Mouse (Mus musculus): ENCODE measurements around the gene Lrrc75a. TPM values are rescaled to one million over a fixed set of nuclear protein-coding genes. Genes with fewer than 3 reads are reported as not detected.
"Not testable (repeated sequence)": the region's sequence is repeated elsewhere in the genome, so short reads cannot be mapped to it uniquely, and the experiment has no call there.

Gene Lrrc75a
- 1 to 10 TPM; 3.2 to 3.5 TPM for total RNA-seq (2021)
- long read RNA-seq, experiment 1, transcript Lrrc75a-201 (4 exons, 1,984 nt) = major isoform, 7 of 8 reads
- long read RNA-seq, experiment 1, partial matches to known transcripts = 0 of 8 reads
- long read RNA-seq, experiment 1, other reads (novel, unspliced or antisense) = 1 of 8 reads
- long read RNA-seq, experiment 2, transcript Lrrc75a-201 (4 exons, 1,984 nt) = major isoform, 5 of 5 reads
- long read RNA-seq, experiment 2, partial matches to known transcripts = 0 of 5 reads
- long read RNA-seq, experiment 2, other reads (novel, unspliced or antisense) = 0 of 5 reads

- DNase-seq (ENCODE audit: low spot score) = no peak
Measured at GRCm38 (mm10) chr11:62647661-62648590, at the start of gene Lrrc75a. TSS of gene Lrrc75a (minus strand) at chr11:62648523.

DNA sequence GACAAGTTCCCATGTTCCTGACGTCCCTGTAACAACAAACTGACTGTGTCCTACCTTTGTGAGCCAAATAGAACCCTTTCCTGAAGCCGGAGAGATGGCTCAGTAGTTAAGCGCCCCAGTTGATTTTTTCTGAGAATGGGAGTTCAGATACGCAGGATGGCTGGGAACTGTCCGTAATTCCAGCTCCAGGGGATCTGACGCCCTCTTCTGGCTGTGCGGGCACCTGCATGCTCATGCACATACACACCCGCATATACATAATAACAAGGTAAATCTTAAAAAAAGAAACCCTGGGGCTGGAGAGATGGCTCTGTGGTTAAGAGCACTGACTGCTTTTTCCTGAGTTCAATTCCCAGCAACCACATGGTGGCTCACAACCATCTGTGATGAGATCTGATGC, 46.8 kb upstream of the Lrrc75a start:
- DNase-seq (ENCODE audit: low spot score) = no peak

DNA sequence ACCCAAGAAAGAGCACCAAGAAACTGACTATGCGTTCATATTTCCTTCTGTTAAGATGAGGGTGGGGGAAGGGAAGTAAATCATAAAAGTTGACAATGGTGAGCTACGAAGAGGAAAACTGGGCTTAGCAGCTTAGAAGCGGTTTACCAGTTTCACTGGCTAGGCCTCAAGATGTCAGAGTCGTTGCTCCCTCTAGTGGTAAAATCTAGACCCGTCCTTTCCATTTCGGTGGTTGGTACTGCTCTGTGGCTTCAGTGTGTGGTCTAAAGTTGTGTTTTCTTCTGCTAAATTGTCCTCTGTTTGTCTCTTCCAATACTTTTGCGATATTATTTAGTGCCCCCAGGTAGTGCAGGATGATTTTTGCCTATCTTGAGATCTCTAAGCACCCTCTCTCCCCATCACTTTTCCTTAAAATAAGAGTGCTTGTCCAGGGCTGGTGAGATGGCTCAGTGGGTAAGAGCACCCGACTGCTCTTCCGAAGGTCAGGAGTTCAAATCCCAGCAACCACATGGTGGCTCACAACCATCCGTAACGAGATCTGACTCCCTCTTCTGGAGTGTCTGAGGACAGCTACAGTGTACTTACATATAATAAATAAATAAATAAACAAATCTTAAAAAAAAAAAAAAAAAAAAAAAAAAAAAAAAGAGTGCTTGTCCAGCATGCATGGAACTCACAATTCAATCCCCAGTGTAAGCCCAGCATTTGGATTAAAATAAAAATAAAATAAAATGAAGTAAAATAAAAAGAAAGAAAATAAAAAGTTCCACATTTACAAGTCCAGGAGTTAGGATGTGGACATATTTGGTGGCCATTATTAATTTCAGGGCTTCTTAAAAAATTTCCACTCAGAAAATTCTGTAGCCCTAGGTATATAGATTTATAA, 45.2 kb upstream of the Lrrc75a start:
- DNase-seq (ENCODE audit: low spot score) = peak; percentile 8

DNA sequence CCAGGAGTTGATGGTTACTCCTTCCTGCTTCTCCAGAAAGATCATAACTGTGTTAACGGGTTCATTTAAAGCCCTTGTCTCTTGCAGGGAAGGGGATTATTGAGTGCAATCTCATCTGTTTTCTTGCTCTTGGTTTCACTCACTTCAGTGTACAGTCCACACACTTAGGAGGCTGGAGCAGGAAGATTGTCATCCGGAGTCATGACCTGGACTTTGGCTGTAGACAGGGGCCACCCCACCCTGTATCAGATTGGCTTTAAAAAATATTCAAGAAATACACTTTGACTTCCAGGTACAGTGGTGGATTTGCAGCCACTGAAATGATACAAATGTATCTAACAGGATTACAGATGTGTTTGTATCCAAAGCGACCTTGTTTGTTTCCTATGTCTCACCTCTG, 43.3 kb upstream of the Lrrc75a start:
- no peak for DNase-seq (ENCODE audit: low spot score)

GRCm38 (mm10) chr11:62679954-62680353, 31.6 kb upstream of the Lrrc75a start:
- no peak for DNase-seq (ENCODE audit: low spot score)

- DNase-seq (ENCODE audit: low spot score) = no peak
Measured at GRCm38 (mm10) chr11:62678778-62679354, 30.5 kb upstream of the Lrrc75a start.

DNA sequence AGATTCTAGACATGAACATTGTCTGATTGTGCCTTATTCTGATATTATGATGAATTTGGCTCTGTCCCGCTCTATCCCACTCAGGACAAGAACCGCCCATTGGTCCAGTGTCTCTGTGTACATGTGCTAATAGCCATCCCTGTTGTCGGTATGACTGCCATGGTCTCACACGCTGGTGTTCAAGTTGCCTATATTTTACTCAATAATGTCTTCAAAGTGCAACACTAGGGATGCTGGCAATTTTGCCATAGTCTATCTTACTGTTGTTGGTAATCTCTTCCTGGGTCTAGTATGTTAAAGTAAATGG, 27.9 kb upstream of the Lrrc75a start:
- DNase-seq (ENCODE audit: low spot score) = no peak

- peak; percentile 79 for DNase-seq (ENCODE audit: low spot score)
Measured at GRCm38 (mm10) chr11:62675480-62676289, 27.4 kb upstream of the Lrrc75a start.

GRCm38 (mm10) chr11:62670006-62670405, 21.7 kb upstream of the Lrrc75a start:
- DNase-seq (ENCODE audit: low spot score) = no peak

DNA sequence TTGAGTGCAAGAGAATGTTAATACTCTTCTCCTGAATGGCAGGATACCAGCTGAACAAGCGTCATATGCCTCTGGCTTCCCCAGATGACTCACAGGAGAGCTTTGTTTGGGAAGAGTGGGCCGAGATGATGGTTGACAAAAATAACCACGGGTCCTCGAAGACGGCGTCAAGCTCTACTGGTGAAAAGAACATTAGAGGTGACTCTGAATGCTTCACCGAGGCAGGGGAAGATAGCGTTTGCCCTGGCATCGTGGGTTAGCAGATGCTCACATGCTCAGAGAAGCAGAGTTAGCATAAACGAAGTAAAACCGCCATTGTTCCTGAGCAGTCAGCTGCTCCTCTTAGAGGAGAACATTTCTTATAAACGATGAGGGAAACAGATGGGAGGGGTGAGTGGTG, 21.1 kb upstream of the Lrrc75a start:
- no peak for DNase-seq (ENCODE audit: low spot score)

GRCm38 (mm10) chr11:62668986-62669385, 20.7 kb upstream of the Lrrc75a start:
- DNase-seq (ENCODE audit: low spot score) = no peak

- DNase-seq (ENCODE audit: low spot score) = no peak
Measured at GRCm38 (mm10) chr11:62664250-62664649, 15.9 kb upstream of the Lrrc75a start.

GRCm38 (mm10) chr11:62660885-62661284, 12.6 kb upstream of the Lrrc75a start:
- no peak for DNase-seq (ENCODE audit: low spot score)

DNA sequence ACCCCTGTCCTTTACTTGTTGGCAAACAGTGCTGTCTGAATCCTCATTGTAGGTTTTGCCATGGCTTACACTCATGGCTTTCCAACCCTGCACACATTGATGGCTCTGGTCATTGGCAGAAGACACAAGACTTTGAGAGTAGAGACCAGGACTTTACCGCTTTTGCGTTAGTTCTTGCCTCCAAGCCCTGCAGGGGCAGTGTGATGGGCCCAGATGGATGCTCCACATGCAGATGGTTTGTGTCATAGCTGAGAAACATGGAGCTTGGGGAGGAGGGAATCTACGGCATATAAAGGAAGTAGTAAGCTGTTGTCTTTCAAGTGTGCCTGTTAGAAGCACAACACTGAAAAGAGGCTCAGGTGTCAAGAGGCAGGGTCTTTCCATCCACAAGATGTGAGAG, 3.8 kb upstream of the Lrrc75a start:
- DNase-seq (ENCODE audit: low spot score) = no peak

- no peak for DNase-seq (ENCODE audit: low spot score)
Measured at GRCm38 (mm10) chr11:62651563-62651962, 3.2 kb upstream of the Lrrc75a start.

GRCm38 (mm10) chr11:62649803-62650202, 1.5 kb upstream of the Lrrc75a start:
- not testable (repeated sequence) for DNase-seq (ENCODE audit: low spot score)

DNA sequence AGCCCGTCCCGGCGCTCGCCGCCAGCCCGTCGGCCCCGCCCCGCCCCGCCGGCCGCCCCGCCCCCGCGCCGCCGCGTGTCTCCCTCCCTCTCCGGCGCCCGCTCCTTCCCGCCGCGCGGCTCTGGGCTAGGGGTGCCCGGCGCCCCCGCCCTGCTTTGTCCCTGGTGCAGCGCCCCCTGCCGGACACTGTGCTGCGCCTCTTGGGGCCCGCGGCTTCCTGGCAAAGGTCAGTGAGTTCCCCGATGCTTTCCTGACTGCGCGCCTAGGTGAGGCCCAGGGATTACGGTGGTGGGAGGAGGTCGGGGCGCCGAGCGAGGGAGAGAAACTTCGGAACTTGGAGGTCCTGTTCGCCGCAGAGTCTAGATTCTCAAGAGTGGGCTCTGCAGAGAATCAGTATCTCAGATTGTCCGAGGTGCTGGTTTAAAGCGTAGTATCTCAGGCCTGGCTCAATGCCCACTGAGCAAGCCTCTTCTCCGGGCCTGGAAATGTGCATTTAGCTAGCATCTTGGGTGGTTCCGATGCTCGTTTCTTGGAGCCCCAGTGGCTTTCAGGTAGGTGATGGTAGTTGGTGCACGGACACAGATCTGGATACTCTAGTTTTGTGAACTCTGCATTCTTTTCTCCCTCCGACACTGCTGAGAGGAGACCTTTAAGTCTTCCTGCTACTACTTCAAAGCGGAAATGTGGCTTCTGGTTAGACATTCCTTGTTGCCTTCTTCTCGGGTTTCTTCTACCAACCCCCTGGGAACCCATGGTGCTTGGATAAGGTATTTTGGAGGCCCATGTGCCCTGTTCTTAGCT, 468 bp upstream of the Lrrc75a start, which contains the start of gene Mmgt2:
Gene Mmgt2 (plus strand): TSS at position 74 of the 801 bp plus-strand sequence.
- DNase-seq (ENCODE audit: low spot score) = peak; percentile 93

GRCm38 (mm10) chr11:62646958-62647515, 1.3 kb downstream of the Lrrc75a start:
- DNase-seq (ENCODE audit: low spot score) = no peak

GRCm38 (mm10) chr11:62646495-62646843, 1.9 kb downstream of the Lrrc75a start:
- DNase-seq (ENCODE audit: low spot score) = no peak
